9 mouse cellular contexts compared by ENCODE assay signal in the genomic region with DNA sequence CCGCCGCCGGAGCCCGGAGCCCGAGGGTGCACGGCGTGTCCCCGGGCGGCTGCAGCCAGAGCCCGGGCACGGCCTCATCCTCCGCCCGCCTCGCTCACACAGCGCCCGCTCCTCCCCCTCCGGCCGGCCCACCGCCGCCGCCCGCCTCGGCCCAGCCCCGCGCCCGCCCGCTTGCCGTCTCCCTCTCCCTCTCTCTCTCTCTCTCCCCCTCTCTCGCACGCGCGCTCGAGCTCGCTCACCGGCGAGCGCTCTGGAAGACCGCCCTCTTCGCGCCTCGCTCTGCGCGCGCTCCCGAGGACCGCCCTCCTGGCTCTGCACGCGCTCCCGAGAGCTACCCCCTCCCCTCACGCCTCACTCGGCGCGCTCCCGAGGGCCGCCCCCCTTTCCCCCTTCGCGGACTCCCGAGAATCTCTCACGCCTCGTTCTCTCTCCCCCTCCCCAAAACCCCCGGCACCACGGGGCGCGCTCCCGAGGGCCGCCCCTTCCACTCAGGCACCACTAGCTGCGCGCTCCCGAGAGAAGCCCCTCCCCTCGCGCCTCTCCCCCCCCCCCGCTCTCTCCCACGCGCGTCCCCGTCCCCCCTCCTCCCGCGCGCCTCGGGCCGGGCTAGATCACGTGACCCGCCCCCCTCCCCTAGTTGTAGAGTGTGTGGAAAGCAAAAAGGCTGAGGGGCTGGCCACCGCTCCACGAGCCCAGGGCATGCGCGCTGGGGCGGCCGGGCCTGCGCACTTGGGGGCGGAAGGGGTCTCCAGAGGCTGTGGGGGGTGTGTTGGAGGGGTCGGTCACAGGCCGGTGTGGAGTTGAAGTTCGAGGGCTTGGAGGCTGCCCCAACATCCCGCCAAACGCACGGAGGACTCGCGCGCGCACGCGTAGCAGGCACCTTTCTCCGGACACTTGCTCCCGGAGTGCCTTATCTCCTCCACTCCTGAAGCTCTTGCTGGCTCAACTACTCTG. TPM values are rescaled to one million over a fixed set of nuclear protein-coding genes. Genes with fewer than 3 reads are reported as not detected.
DNase-seq lines count a peak whose midpoint lies in the region; ATAC-seq and TF ChIP-seq lines count a peak whose summit lies in the region.
"Had no signal": no experiment of that assay in that cellular context is flagged by ENCODE, and none has a peak within 500 bp of the region (broad histone marks: within the 10 kb centered on the region; RNA-seq: fewer than 3 reads in every experiment).

Gene Auts2 (minus strand): TSS at position 227 of the 954 bp plus-strand sequence.

- peak; percentile 91 for ATAC-seq in forebrain, postnatal 0 days

- no peak within 1 kb of the TSS for H3K27ac ChIP-seq in ES-Bruce4 (ENCODE audit: insufficient read depth, low read length)
- peak within 1 kb of the TSS; percentile 81 for H3K27ac ChIP-seq in forebrain, postnatal 0 days (ENCODE audit: low read depth, low read length)
- H3K27ac ChIP-seq in layer of hippocampus, adult 2 months, result peak within 1 kb of the TSS; percentile 93

- no peaks in the 10 kb centered on the region for H3K36me3 ChIP-seq in ES-Bruce4 (ENCODE audit: control insufficient read depth, insufficient read depth, low read length, poor library complexity, severe bottlenecking)
- no peaks in the 10 kb centered on the region for H3K36me3 ChIP-seq in forebrain, postnatal 0 days (ENCODE audit: insufficient read depth)
- H3K36me3 ChIP-seq: G1E had no signal

- peak within 1 kb of the TSS; percentile 95 for H3K9ac ChIP-seq in ES-Bruce4 (ENCODE audit: low read depth, poor library complexity, severe bottlenecking)
- peak within 1 kb of the TSS; percentile 84 for H3K9ac ChIP-seq in forebrain, postnatal 0 days

- TF ChIP-seq EP300 in ES-Bruce4 (IDR thresholded peaks at IDR 0.05; ENCODE audit: insufficient read depth, low read depth, low read length), result no peak

- peak within 1 kb of the TSS; percentile 88 for H3K4me2 ChIP-seq in forebrain, postnatal 0 days (ENCODE audit: low read depth)

- no peaks in the 10 kb centered on the region for H3K9me3 ChIP-seq in ES-Bruce4 (replicated peaks; ENCODE audit: control insufficient read depth, insufficient read depth, low read length, poor library complexity, severe bottlenecking)
- H3K9me3 ChIP-seq in forebrain, postnatal 0 days (ENCODE audit: low read length), result no peaks in the 10 kb centered on the region

- H3K4me1 ChIP-seq in ES-Bruce4 (ENCODE audit: control insufficient read depth, insufficient read depth, low read length), result no peaks in the 10 kb centered on the region
- H3K4me1 ChIP-seq in forebrain, postnatal 0 days (ENCODE audit: insufficient read depth), result peaks cover 11% of the 10 kb centered on the region; the same call in 1 of the 2 replicates

- intact Hi-C loops in heart, postnatal 25 days (cut with DNase I), result loop anchor here (5.0 to 10.0 kb wide), 4 partner anchors 56 to 309 kb away; no protein-coding TSS in a partner anchor

- no peak for TF ChIP-seq CTCF in ES-Bruce4 (IDR thresholded peaks at IDR 0.05; ENCODE audit: low read depth, low read length)
- no peak for TF ChIP-seq CTCF in forebrain, postnatal 0 days (IDR thresholded peaks at IDR 0.05; ENCODE audit: low read depth)
- TF ChIP-seq CTCF in layer of hippocampus, adult 2 months (conservative IDR thresholded peaks at IDR 0.05), result no peak

- H3K27me3 ChIP-seq in ES-Bruce4 (ENCODE audit: control insufficient read depth, insufficient read depth, low read length, poor library complexity, severe bottlenecking), result peaks cover 11% of the 10 kb centered on the region
- no peaks in the 10 kb centered on the region for H3K27me3 ChIP-seq in forebrain, postnatal 0 days (ENCODE audit: insufficient read depth, low read length)

- peak; percentile 91 for DNase-seq in cerebellum, adult 11-12 months
- DNase-seq in forebrain, postnatal 0 days, result peak; percentile 97
- DNase-seq in heart, postnatal 25 days (ENCODE audit: low spot score), result peak; percentile 80
- peak; percentile 83 to 86 for DNase-seq in layer of hippocampus, adult 2 months (ENCODE audit: low spot score in 2 of 2)
- DNase-seq in lung, adult 18-20 months, result peak; percentile 81 to 84
- DNase-seq in ovary, adult 18-20 months (ENCODE audit: low spot score), result peak; percentile 90
- DNase-seq in thymus, postnatal 10 days (ENCODE audit: low spot score in 2 of 2), result peak; percentile 43 to 47

- WGBS in forebrain, postnatal 0 days, result 1% methylated on average over 57 of the region's 105 CpGs

- no peak for TF ChIP-seq POLR2A in ES-Bruce4 (IDR thresholded peaks at IDR 0.05; ENCODE audit: insufficient read depth, low read length)

- peak within 1 kb of the TSS; percentile 74 for H3K4me3 ChIP-seq in ES-Bruce4 (ENCODE audit: low read depth, low read length)
- peak within 1 kb of the TSS; percentile 73 for H3K4me3 ChIP-seq in forebrain, postnatal 0 days (ENCODE audit: low read depth, low read length)
- peak within 1 kb of the TSS; percentile 92 for H3K4me3 ChIP-seq in layer of hippocampus, adult 2 months

RNA-seq across cellular contexts. Expression of gene Auts2, which starts in this region (rescaled TPM):
- 22.6 and 23.4 TPM in 2 replicates for polyA plus RNA-seq in ES-Bruce4 (2011; ENCODE audit: insufficient read depth, insufficient read length, low read depth, missing spikeins)
- total RNA-seq in forebrain, postnatal 0 days (2014; rRNA removed), result 42.2 and 66.2 TPM in 2 replicates
- 23.7 and 40.9 TPM in 2 replicates for polyA plus RNA-seq in forebrain, postnatal 0 days (2015; fragmentation: Nextera tagmentation; extraction: Ambion mirVana)
- total RNA-seq in heart, postnatal 25 days (2021), result 10 to 100 TPM; 33.6 to 43.8 TPM
- total RNA-seq in layer of hippocampus, adult 2 months (2021), result 100 to 1,000 TPM; 157 to 188 TPM

Comparison
In these comparisons a context has a peak if more than half of its experiments do, and no peak if none do; other contexts are left out.
1. DNase-seq: peak in every context shown above with its lines; median percentile 97 in forebrain, postnatal 0 days; 91 in cerebellum, adult 11-12 months; 90 in ovary, adult 18-20 months; 84 in layer of hippocampus, adult 2 months; 82 in lung, adult 18-20 months; 80 in heart, postnatal 25 days; 45 in thymus, postnatal 10 days.